Mouse (Mus musculus): Measurements from ENCODE around the gene H2al2a. TPM values are rescaled to one million over a fixed set of nuclear protein-coding genes. Genes with fewer than 3 reads are reported as not detected.

H2al2a gene
- polyA plus RNA-seq, 1 experiment from 2014 or later = not detected

DNA sequence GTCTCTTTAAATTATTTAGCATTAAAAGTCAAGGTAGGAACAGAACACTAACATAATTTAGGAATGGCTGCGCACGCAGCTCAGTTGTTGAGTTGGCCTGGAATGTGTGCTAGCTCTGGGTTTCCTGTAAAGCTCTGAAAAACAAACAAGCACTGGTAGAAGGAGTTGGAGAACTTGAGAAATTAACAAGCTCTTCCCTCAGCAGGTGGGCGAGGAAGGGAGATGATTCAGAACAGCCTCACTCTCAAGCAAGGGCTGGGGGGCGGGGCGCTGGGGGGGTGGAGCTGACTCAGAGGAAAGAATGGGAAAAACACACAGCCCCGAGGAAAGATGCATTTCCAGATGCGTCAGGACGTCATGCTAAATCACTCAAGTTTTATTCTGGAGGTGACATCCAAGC is 8.4 kb upstream of the H2al2a start:
- Histone ChIP-seq H3K9ac (replicated peaks; ENCODE audit: low read length) (no peak overlapping the region), H3K27ac (replicated peaks; ENCODE audit: low read depth, low read length) (no peak overlapping the region), H3K36me3 (replicated peaks; ENCODE audit: control insufficient read depth, insufficient read depth, low read depth, low read length) (no peaks in the 10 kb centered on the region), H3K27me3 (ENCODE audit: control insufficient read depth, insufficient read depth, low read length) (no peaks in the 10 kb centered on the region), H3K9me3 (replicated peaks; ENCODE audit: control insufficient read depth, low read length) (no peaks in the 10 kb centered on the region), H3K4me1 (ENCODE audit: control insufficient read depth, insufficient read depth, low read length) (no peaks in the 10 kb centered on the region), H3K4me3 (ENCODE audit: low read depth, low read length) (no peak overlapping the region), H3K4me2 (ENCODE audit: low read depth, low read length) (no peak overlapping the region)
- 27% methylated on average over 8 of the region's 8 CpGs for WGBS
- DNase-seq (ENCODE audit: low spot score) (peak; percentile 29), ATAC-seq (replicated peaks; ENCODE audit: insufficient number of reproducible peaks, low FRiP score, low TSS enrichment, low read depth) (no peak)

DNA sequence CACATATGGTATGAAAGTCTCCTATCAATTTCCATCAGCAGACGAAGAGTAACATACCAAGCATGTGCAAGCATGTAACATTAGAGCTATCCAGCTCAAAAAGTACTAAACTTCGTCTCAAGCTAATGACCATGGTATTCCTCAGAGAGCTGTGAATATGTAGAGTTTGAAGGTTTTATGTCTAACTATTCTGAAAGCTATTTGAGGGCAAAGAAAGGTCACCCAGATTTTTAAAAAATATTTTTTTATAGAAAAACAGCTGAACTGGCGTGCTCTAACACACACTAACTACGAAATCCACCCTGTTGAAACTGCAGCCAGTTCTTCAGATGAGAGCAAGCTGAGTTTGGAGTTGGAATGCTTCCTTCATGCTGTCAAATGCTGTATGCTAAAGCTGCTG is 7.5 kb upstream of the H2al2a start:
- Histone ChIP-seq H3K27ac (replicated peaks; ENCODE audit: low read depth, low read length) (no peak overlapping the region), H3K4me1 (ENCODE audit: control insufficient read depth, insufficient read depth, low read length) (no peaks in the 10 kb centered on the region), H3K9ac (replicated peaks; ENCODE audit: low read length) (no peak overlapping the region), H3K4me3 (ENCODE audit: low read depth, low read length) (no peak overlapping the region), H3K4me2 (ENCODE audit: low read depth, low read length) (no peak overlapping the region), H3K9me3 (replicated peaks; ENCODE audit: control insufficient read depth, low read length) (no peaks in the 10 kb centered on the region), H3K27me3 (ENCODE audit: control insufficient read depth, insufficient read depth, low read length) (no peaks in the 10 kb centered on the region), H3K36me3 (replicated peaks; ENCODE audit: control insufficient read depth, insufficient read depth, low read depth, low read length) (no peaks in the 10 kb centered on the region)
- ATAC-seq (replicated peaks; ENCODE audit: insufficient number of reproducible peaks, low FRiP score, low TSS enrichment, low read depth) = no peak
- no peak for DNase-seq (ENCODE audit: low spot score)
- WGBS = 67% methylated on average over 4 of the region's 4 CpGs

- ATAC-seq (replicated peaks; ENCODE audit: insufficient number of reproducible peaks, low FRiP score, low TSS enrichment, low read depth) (no peak), DNase-seq (ENCODE audit: low spot score) (no peak)
- no peak overlapping the region for H3K9ac ChIP-seq (replicated peaks; ENCODE audit: low read length)
- H3K4me3 ChIP-seq (ENCODE audit: low read depth, low read length) = no peak overlapping the region
- H3K4me1 ChIP-seq (ENCODE audit: control insufficient read depth, insufficient read depth, low read length) = no peaks in the 10 kb centered on the region
- H3K4me2 ChIP-seq (ENCODE audit: low read depth, low read length) = no peak overlapping the region
- no peaks in the 10 kb centered on the region for H3K9me3 ChIP-seq (replicated peaks; ENCODE audit: control insufficient read depth, low read length)
- H3K27me3 ChIP-seq (ENCODE audit: control insufficient read depth, insufficient read depth, low read length) = no peaks in the 10 kb centered on the region
- 93% methylated on average over 3 of the region's 3 CpGs for WGBS
- no peaks in the 10 kb centered on the region for H3K36me3 ChIP-seq (replicated peaks; ENCODE audit: control insufficient read depth, insufficient read depth, low read depth, low read length)
- no peak overlapping the region for H3K27ac ChIP-seq (replicated peaks; ENCODE audit: low read depth, low read length)
These were observed 5.5 kb upstream of the H2al2a start for GRCm38 (mm10) chr2:18002306-18002705.

GRCm38 (mm10) chr2:17989562-17989961 is 7.2 kb downstream of the H2al2a start:
- H3K9ac ChIP-seq (replicated peaks; ENCODE audit: low read length) = no peak overlapping the region
- H3K4me3 ChIP-seq (ENCODE audit: low read depth, low read length) = no peak overlapping the region
- no peaks in the 10 kb centered on the region for H3K9me3 ChIP-seq (replicated peaks; ENCODE audit: control insufficient read depth, low read length)
- H3K4me2 ChIP-seq (ENCODE audit: low read depth, low read length) = no peak overlapping the region
- DNase-seq (ENCODE audit: low spot score) (no peak), ATAC-seq (replicated peaks; ENCODE audit: insufficient number of reproducible peaks, low FRiP score, low TSS enrichment, low read depth) (no peak)
- no peaks in the 10 kb centered on the region for H3K36me3 ChIP-seq (replicated peaks; ENCODE audit: control insufficient read depth, insufficient read depth, low read depth, low read length)
- no peaks in the 10 kb centered on the region for H3K4me1 ChIP-seq (ENCODE audit: control insufficient read depth, insufficient read depth, low read length)
- H3K27me3 ChIP-seq (ENCODE audit: control insufficient read depth, insufficient read depth, low read length) = no peaks in the 10 kb centered on the region
- H3K27ac ChIP-seq (replicated peaks; ENCODE audit: low read depth, low read length) = no peak overlapping the region

- H3K36me3 ChIP-seq (replicated peaks; ENCODE audit: control insufficient read depth, insufficient read depth, low read depth, low read length) = no peaks in the 10 kb centered on the region
- no peak overlapping the region for H3K4me2 ChIP-seq (ENCODE audit: low read depth, low read length)
- no peaks in the 10 kb centered on the region for H3K9me3 ChIP-seq (replicated peaks; ENCODE audit: control insufficient read depth, low read length)
- ATAC-seq (replicated peaks; ENCODE audit: insufficient number of reproducible peaks, low FRiP score, low TSS enrichment, low read depth) = no peak
- no peak overlapping the region for H3K4me3 ChIP-seq (ENCODE audit: low read depth, low read length)
- no peak for DNase-seq (ENCODE audit: low spot score)
- no peaks in the 10 kb centered on the region for H3K4me1 ChIP-seq (ENCODE audit: control insufficient read depth, insufficient read depth, low read length)
- WGBS = 62% methylated on average over 3 of the region's 3 CpGs
- H3K27me3 ChIP-seq (ENCODE audit: control insufficient read depth, insufficient read depth, low read length) = no peaks in the 10 kb centered on the region
- H3K27ac ChIP-seq (replicated peaks; ENCODE audit: low read depth, low read length) = no peak overlapping the region
- no peak overlapping the region for H3K9ac ChIP-seq (replicated peaks; ENCODE audit: low read length)
These were observed 7.6 kb downstream of the H2al2a start for GRCm38 (mm10) chr2:17989115-17989514.

DNA sequence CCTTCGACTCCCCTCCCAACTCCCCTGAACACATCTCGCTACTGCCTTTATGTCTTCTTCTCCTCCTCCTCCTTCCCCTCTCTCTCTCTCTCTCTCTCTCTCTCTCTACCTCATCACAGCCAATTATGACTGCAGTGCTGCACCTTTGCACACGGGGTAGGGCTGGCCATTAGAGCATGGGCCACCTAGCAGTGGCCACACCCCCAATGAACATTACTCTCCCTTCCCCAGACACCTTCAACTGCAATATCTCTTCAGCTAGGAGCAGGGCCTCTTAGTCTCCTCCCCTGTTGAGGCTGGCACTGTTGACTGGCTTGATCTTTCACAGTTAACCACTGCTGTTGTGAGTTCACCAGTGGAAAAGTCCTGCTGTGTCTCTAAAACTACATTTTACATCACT is 10.1 kb downstream of the H2al2a start:
- 93% methylated on average over 3 of the region's 3 CpGs for WGBS

DNA sequence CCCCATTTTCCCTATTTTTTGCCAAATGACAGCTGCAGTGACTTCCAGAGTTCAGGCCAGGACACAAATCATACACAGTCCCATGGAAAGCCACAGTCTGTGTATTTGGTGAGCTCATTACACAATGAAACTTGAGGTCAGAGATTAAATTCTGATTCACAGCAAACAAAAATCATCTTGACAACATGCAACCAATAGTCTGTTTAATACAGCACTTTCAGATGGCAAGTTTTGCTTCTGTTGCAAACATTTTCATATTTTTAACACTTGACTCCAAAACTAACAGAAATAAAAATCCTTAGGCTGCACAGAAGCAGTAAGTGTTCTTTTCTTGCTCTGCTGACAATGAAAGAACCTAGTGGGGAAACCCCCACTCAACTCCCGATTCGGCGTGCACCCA is 12.0 kb downstream of the H2al2a start:
- no peak overlapping the region for H3K4me2 ChIP-seq (ENCODE audit: low read depth, low read length)
- no peak overlapping the region for H3K4me3 ChIP-seq (ENCODE audit: low read depth, low read length)
- no peaks in the 10 kb centered on the region for H3K9me3 ChIP-seq (replicated peaks; ENCODE audit: control insufficient read depth, low read length)
- no peak overlapping the region for H3K9ac ChIP-seq (replicated peaks; ENCODE audit: low read length)
- no peaks in the 10 kb centered on the region for H3K36me3 ChIP-seq (replicated peaks; ENCODE audit: control insufficient read depth, insufficient read depth, low read depth, low read length)
- DNase-seq (ENCODE audit: low spot score) (no peak), ATAC-seq (replicated peaks; ENCODE audit: insufficient number of reproducible peaks, low FRiP score, low TSS enrichment, low read depth) (no peak)
- no peak overlapping the region for H3K27ac ChIP-seq (replicated peaks; ENCODE audit: low read depth, low read length)
- no peaks in the 10 kb centered on the region for H3K27me3 ChIP-seq (ENCODE audit: control insufficient read depth, insufficient read depth, low read length)
- WGBS = over 99% methylated on average over 3 of the region's 3 CpGs
- H3K4me1 ChIP-seq (ENCODE audit: control insufficient read depth, insufficient read depth, low read length) = no peaks in the 10 kb centered on the region

More for the DNA sequence above, 10.1 kb downstream of the H2al2a start:
- H3K4me3 ChIP-seq (ENCODE audit: low read depth, low read length) = no peak overlapping the region
- H3K9me3 ChIP-seq (replicated peaks; ENCODE audit: control insufficient read depth, low read length) = no peaks in the 10 kb centered on the region
- DNase-seq (ENCODE audit: low spot score) = no peak
- no peak overlapping the region for H3K9ac ChIP-seq (replicated peaks; ENCODE audit: low read length)
- H3K4me2 ChIP-seq (ENCODE audit: low read depth, low read length) = no peak overlapping the region
- H3K4me1 ChIP-seq (ENCODE audit: control insufficient read depth, insufficient read depth, low read length) = no peaks in the 10 kb centered on the region
- no peaks in the 10 kb centered on the region for H3K36me3 ChIP-seq (replicated peaks; ENCODE audit: control insufficient read depth, insufficient read depth, low read depth, low read length)
- H3K27ac ChIP-seq (replicated peaks; ENCODE audit: low read depth, low read length) = no peak overlapping the region
- no peak; the same call in 1 of the 2 replicates for ATAC-seq (replicated peaks; ENCODE audit: insufficient number of reproducible peaks, low FRiP score, low TSS enrichment, low read depth)
- H3K27me3 ChIP-seq (ENCODE audit: control insufficient read depth, insufficient read depth, low read length) = no peaks in the 10 kb centered on the region

DNA sequence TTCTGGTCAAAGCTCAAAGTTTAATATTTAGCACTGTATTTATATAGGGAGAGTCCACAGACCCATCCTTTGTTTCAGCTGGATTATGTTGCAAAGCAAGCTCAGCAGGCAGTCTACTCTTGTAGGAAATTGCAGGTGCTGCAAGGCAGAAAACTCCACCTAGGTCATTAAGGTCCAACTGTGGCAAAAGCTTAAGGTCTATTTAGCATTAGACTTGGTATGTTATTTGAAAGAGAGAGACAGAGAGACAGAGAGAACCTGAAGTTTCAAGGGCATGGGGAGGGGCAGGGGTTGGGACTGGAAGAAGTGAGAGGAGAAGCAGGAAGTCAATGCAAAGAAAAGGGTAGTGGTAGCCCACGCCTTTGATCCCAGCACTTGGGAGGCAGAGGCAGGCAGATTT is 14.0 kb downstream of the H2al2a start:
- Histone ChIP-seq H3K9me3 (replicated peaks; ENCODE audit: control insufficient read depth, low read length) (no peaks in the 10 kb centered on the region), H3K9ac (replicated peaks; ENCODE audit: low read length) (no peak overlapping the region), H3K4me2 (ENCODE audit: low read depth, low read length) (no peak overlapping the region), H3K27ac (replicated peaks; ENCODE audit: low read depth, low read length) (no peak overlapping the region), H3K4me3 (ENCODE audit: low read depth, low read length) (no peak overlapping the region), H3K4me1 (ENCODE audit: control insufficient read depth, insufficient read depth, low read length) (no peaks in the 10 kb centered on the region), H3K36me3 (replicated peaks; ENCODE audit: control insufficient read depth, insufficient read depth, low read depth, low read length) (no peaks in the 10 kb centered on the region), H3K27me3 (ENCODE audit: control insufficient read depth, insufficient read depth, low read length) (no peaks in the 10 kb centered on the region)
- DNase-seq (ENCODE audit: low spot score) (no peak), ATAC-seq (replicated peaks; ENCODE audit: insufficient number of reproducible peaks, low FRiP score, low TSS enrichment, low read depth) (no peak)
- 93% methylated on average over 1 of the region's 1 CpGs for WGBS
